Mouse (Mus musculus) thymus, adult 2 months (tissue): ENCODE measurements around the gene Tedc1. TPM values are rescaled to one million over a fixed set of nuclear protein-coding genes. Genes with fewer than 3 reads are reported as not detected.

Experiments
- DNase-seq: peaks from one replicate; pipeline ENCODE4 v3.0.0; 2021
- H3K27ac ChIP-seq: fragments of 200-500 bp; 2 replicates; pipeline ENCODE4 v1.5.1; 2012; ENCODE audit warnings: low read length, control low read depth; ENCODE audit not compliant: control insufficient read depth, insufficient read depth
- H3K27me3 ChIP-seq: fragments of 200-500 bp; 2 replicates; pipeline ENCODE4 v1.6.1; 2012; ENCODE audit warnings: mild to moderate bottlenecking, low read length, moderate library complexity, mixed read lengths; ENCODE audit not compliant: control insufficient read depth, insufficient read depth
- H3K36me3 ChIP-seq: fragments of 200-500 bp; 2 replicates; pipeline ENCODE4 v1.6.1; 2012; ENCODE audit warnings: mild to moderate bottlenecking, low read length, moderate library complexity; ENCODE audit not compliant: control insufficient read depth, insufficient read depth
- H3K4me1 ChIP-seq: fragments of 200-500 bp; replicated peaks from 2 replicates; pipeline ENCODE4 v1.6.1; 2012; ENCODE audit warnings: low read length; ENCODE audit not compliant: control insufficient read depth, insufficient read depth
- H3K4me3 ChIP-seq: fragments of 200-500 bp; 2 replicates; pipeline ENCODE4 v1.5.1; 2012; ENCODE audit warnings: mild to moderate bottlenecking, low read length, control low read depth, moderate library complexity; ENCODE audit not compliant: control insufficient read depth, insufficient read depth
- CTCF ChIP-seq: fragments of 200-500 bp; IDR thresholded peaks from 2 replicates; pipeline ENCODE4 v1.5.1; 2012; ENCODE audit warnings: mild to moderate bottlenecking, control low read depth, low read length, moderate library complexity, borderline replicate concordance; ENCODE audit not compliant: control insufficient read depth, poor library complexity, insufficient read depth; ENCODE audit errors: extremely low read depth
- POLR2A ChIP-seq: fragments of 200-500 bp; IDR thresholded peaks from 2 replicates; pipeline ENCODE4 v1.6.1; 2012; ENCODE audit warnings: mild to moderate bottlenecking, low read length, control low read depth, moderate library complexity; ENCODE audit not compliant: control insufficient read depth, poor library complexity, insufficient read depth; ENCODE audit errors: extremely low read depth
- WGBS: fragments of 180-500 bp; shearing (Covaris S2); methylation state at CpG from one replicate; pipeline ENCODE4 v1.1.7; 2018; 5-methylcytosine and 5-hydroxymethylcytosine counted together
- polyA plus RNA-seq: library from polyadenylated mRNA; depleted of rRNA; stranded (reverse); fragments of >200 nt; gene quantifications from 2 replicates; pipeline ENCODE4 v1.2.3, GENCODE M21; 2012

Tedc1 gene
- polyA plus RNA-seq, 1 experiment = 96.2 TPM

DNA sequence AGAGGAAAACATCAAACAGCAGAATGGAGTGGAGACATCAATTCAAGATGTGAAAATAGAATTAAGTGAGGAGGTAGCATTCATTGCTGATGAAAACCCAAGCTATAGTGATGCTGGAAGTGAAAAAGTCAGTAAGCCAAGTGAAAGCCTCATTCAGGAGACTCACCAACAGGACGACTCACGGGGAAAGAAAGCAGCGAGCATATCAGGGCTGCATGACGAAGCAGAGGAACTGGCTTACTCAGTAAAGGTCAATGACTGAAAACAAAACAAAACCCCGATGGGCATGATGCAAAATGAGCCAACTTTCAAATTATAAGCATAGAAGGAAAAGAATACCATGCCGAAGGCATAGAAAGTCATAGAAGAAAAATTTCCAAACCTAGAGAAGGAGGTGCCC, 51.5 kb downstream of the Tedc1 start:
- H3K36me3 ChIP-seq = no peaks in the 10 kb centered on the region
- WGBS = 88% methylated on average over 6 of the region's 6 CpGs
- no peak for TF ChIP-seq CTCF
- no peak for DNase-seq
- H3K4me1 ChIP-seq = no peaks in the 10 kb centered on the region
- H3K27ac ChIP-seq = no peak overlapping the region
- no peak overlapping the region for H3K4me3 ChIP-seq
- H3K27me3 ChIP-seq = no peaks in the 10 kb centered on the region

DNA sequence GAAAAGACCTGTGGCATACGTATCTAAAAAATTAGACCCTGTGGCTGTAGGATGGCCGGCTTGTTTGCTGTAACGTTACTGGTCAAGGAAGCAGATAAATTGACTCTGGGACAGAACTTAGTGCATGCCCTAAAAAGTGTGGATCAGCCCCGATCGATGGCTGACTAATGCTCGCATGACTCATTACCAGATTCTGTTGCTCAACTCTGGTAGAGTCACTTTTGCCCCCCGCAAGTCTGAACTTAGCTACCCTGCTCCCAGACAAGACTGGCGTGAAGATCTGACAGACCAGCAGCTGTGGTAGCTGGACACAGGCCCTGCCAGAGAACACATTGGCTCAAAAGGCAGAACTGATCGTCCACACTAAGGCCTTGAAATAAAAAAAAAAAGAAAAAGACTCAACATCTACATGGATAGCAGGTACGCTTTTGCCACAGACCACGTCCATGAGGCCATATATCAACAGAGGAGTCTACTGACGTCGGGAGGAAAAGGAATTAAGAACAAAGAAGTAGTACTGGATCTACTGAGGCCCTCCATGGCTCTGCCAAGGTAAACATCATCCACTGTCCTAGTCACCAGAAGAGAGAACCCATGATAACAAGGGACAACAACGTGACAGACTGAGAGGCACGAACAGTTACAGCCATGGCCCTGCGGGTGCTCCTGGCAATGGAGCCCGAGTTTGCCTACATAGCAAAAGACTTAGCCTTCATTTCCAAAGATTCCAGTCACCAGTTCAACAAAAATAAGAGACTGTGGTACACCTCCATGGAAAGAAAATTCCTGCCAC, 54.6 kb downstream of the Tedc1 start:
- no peaks in the 10 kb centered on the region for H3K4me1 ChIP-seq
- H3K27me3 ChIP-seq = no peaks in the 10 kb centered on the region
- no peak overlapping the region for H3K27ac ChIP-seq
- TF ChIP-seq CTCF = no peak
- no peak for TF ChIP-seq POLR2A
- H3K4me3 ChIP-seq = no peak overlapping the region
- no peaks in the 10 kb centered on the region for H3K36me3 ChIP-seq
- 95% methylated on average over 17 of the region's 17 CpGs for WGBS
- DNase-seq = no peak

GRCm38 (mm10) chr12:113211772-113212171, 55.6 kb downstream of the Tedc1 start:
- WGBS = 79% methylated on average over 5 of the region's 5 CpGs
- Histone ChIP-seq H3K4me1 (no peaks in the 10 kb centered on the region), H3K4me3 (no peak overlapping the region), H3K27ac (no peak overlapping the region), H3K27me3 (no peaks in the 10 kb centered on the region), H3K36me3 (no peaks in the 10 kb centered on the region)
- TF ChIP-seq CTCF (no peak), POLR2A (no peak)
- DNase-seq = no peak

DNA sequence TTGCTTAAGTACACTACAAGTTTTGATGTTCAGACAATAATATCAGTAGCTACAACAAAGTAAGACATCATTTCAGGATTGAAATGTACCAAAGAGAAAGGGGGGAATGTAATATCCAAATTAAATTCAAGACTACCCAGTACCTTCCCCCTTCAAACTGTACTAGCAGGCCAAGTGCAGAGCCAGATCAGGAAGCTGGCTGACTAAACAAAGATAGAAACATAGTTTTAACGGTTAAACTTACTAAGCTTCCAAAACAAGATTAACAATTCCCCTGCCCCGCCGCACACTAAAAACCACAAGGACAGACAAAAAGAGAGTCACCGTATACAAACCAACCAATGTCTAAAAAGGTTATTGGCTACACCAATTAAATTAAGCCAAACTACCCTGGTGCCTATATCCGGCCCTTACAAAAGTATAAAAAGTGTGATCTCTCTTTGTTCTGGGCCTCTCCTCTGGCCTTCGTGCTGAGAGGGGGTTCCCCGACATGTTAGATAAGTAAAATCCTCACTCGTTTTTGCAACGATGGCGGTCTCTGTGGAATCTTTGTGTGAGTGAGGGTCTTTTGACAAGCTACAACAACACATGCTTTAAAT, 56.2 kb downstream of the Tedc1 start:
- no peak for TF ChIP-seq CTCF
- no peak for TF ChIP-seq POLR2A
- WGBS = 62% methylated on average over 10 of the region's 10 CpGs
- H3K36me3 ChIP-seq = no peaks in the 10 kb centered on the region
- H3K4me1 ChIP-seq = peaks cover under 1% of the 10 kb centered on the region
- DNase-seq = no peak
- no peaks in the 10 kb centered on the region for H3K27me3 ChIP-seq
- H3K27ac ChIP-seq = no peak overlapping the region
- no peak overlapping the region for H3K4me3 ChIP-seq

DNA sequence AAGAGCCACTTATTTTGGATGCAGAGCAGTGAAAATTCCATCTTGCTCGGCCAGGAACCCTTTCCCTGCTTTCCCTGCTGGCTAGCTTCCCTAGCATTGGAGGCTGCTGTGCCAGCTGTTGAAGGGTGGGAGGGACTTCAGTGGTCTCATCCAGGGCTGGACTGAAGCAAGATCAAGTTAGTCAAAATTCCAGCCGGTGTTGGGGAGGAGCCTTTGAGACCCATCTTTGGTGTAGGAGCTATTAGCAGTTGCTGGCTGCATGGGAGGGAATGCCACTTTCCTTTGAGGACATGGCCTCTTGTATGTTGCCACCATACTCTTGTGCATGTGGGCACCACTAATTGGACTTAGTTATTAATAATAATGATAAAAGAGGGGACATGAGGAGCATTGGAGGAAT, 57.0 kb downstream of the Tedc1 start:
- Histone ChIP-seq H3K27ac (no peak overlapping the region), H3K27me3 (no peaks in the 10 kb centered on the region), H3K4me3 (no peak overlapping the region), H3K4me1 (peaks cover 5% of the 10 kb centered on the region), H3K36me3 (no peaks in the 10 kb centered on the region)
- 88% methylated on average over 2 of the region's 2 CpGs for WGBS
- DNase-seq = no peak
- TF ChIP-seq CTCF (no peak), POLR2A (no peak)

GRCm38 (mm10) chr12:113214072-113214808, 58.0 kb downstream of the Tedc1 start:
- no peaks in the 10 kb centered on the region for H3K36me3 ChIP-seq
- no peak for DNase-seq
- H3K4me3 ChIP-seq = no peak overlapping the region
- peaks cover 5% of the 10 kb centered on the region for H3K4me1 ChIP-seq
- H3K27ac ChIP-seq = no peak overlapping the region
- H3K27me3 ChIP-seq = no peaks in the 10 kb centered on the region
- 95% methylated on average over 25 of the region's 25 CpGs for WGBS
- no peak for TF ChIP-seq CTCF
- TF ChIP-seq POLR2A = no peak
